Mouse (Mus musculus) MEL (cell line): Measurements from ENCODE around the gene Anapc13. TPM values are rescaled to one million over a fixed set of nuclear protein-coding genes. Genes with fewer than 3 reads are reported as not detected.

ENCODE experiments used
- DNase-seq: peaks from one replicate; pipeline ENCODE4 v3.0.0; 2011; ENCODE audit warnings: low read depth, low spot score
- H3K27ac ChIP-seq: 2 replicates; pipeline ENCODE4 v1.5.1; 2012; ENCODE audit warnings: low read depth, mild to moderate bottlenecking, control low read depth, low read length, moderate library complexity; ENCODE audit not compliant: control insufficient read depth
- H3K27me3 ChIP-seq, 2 experiments: fragments of 150-350 bp in 1 of 2; sonication (generic) in 1 of 2; 2 replicates each; pipeline ENCODE4 v1.6.1; 2012; ENCODE audit warnings: low read length in 2 of 2, mild to moderate bottlenecking in 2 of 2, improper control_type of control experiment in 1 of 2, moderate library complexity in 1 of 2; ENCODE audit not compliant: insufficient read depth in 2 of 2, control insufficient read depth in 1 of 2
- H3K36me3 ChIP-seq, 2 experiments: 2 replicates each; pipeline ENCODE4 v1.6.1; 2012 to 2014; ENCODE audit warnings: low read length in 2 of 2, improper control_type of control experiment in 1 of 2, inconsistent platforms in 1 of 2, mild to moderate bottlenecking in 1 of 2; ENCODE audit not compliant: insufficient read depth in 2 of 2, control insufficient read depth in 1 of 2
- H3K4me1 ChIP-seq, 2 experiments: fragments of 150-350 bp in 1 of 2; sonication (generic) in 1 of 2; 2 replicates each; pipeline ENCODE4 v1.6.1; 2012; ENCODE audit warnings: low read length in 2 of 2, improper control_type of control experiment in 1 of 2, mild to moderate bottlenecking in 1 of 2; ENCODE audit not compliant: insufficient read depth in 2 of 2, control insufficient read depth in 1 of 2
- H3K4me3 ChIP-seq, 2 experiments: fragments of 150-350 bp in 1 of 2; sonication (generic) in 1 of 2; 2 replicates each; pipeline ENCODE4 v1.5.1; 2012; ENCODE audit warnings: low read depth in 2 of 2, low read length in 2 of 2, mild to moderate bottlenecking in 2 of 2, moderate library complexity in 2 of 2, control low read depth in 1 of 2, improper control_type of control experiment in 1 of 2; ENCODE audit not compliant: control insufficient read depth in 1 of 2, insufficient read depth in 1 of 2
- H3K79me2 ChIP-seq: 2 replicates; pipeline ENCODE4 v1.6.1; 2012; ENCODE audit warnings: mild to moderate bottlenecking, low read length, moderate library complexity; ENCODE audit not compliant: control insufficient read depth, poor library complexity, insufficient read depth
- H3K9ac ChIP-seq: 2 replicates; pipeline ENCODE4 v1.6.1; 2012; ENCODE audit warnings: low read depth, mild to moderate bottlenecking, control low read depth, low read length, moderate library complexity; ENCODE audit not compliant: control insufficient read depth, poor library complexity, severe bottlenecking
- H3K9me3 ChIP-seq: fragments of 150-350 bp; sonication (generic); replicated peaks from 2 replicates; pipeline ENCODE4 v1.6.1; 2012; ENCODE audit warnings: mild to moderate bottlenecking, low read length, improper control_type of control experiment, moderate library complexity; ENCODE audit not compliant: insufficient read depth
- BHLHE40 ChIP-seq: IDR thresholded peaks from 2 replicates; pipeline ENCODE4 v1.6.1; 2012; ENCODE audit warnings: low read depth, mild to moderate bottlenecking, inconsistent platforms, low read length, improper control_type of control experiment, borderline replicate concordance
- CHD1 ChIP-seq: IDR thresholded peaks from 2 replicates; pipeline ENCODE4 v1.6.1; 2012; ENCODE audit warnings: low read depth, mild to moderate bottlenecking, inconsistent platforms, low read length, improper control_type of control experiment
- CHD2 ChIP-seq: IDR thresholded peaks from 2 replicates; pipeline ENCODE4 v1.6.1; 2011; ENCODE audit warnings: low read length, improper control_type of control experiment
- E2F4 ChIP-seq: IDR thresholded peaks from 2 replicates; pipeline ENCODE4 v1.6.1; 2011; ENCODE audit warnings: low read depth, low read length, improper control_type of control experiment, borderline replicate concordance
- ETS1 ChIP-seq: IDR thresholded peaks from 2 replicates; pipeline ENCODE4 v1.6.1; 2012; ENCODE audit warnings: low read depth, mild to moderate bottlenecking, inconsistent platforms, low read length, improper control_type of control experiment, moderate library complexity
- GABPA ChIP-seq: IDR thresholded peaks from 2 replicates; pipeline ENCODE4 v1.6.1; 2012; ENCODE audit warnings: low read depth, mild to moderate bottlenecking, inconsistent platforms, low read length, improper control_type of control experiment, moderate library complexity
- HCFC1 ChIP-seq: IDR thresholded peaks from 2 replicates; pipeline ENCODE4 v1.6.1; 2012; ENCODE audit warnings: low read depth, mild to moderate bottlenecking, inconsistent platforms, low read length, improper control_type of control experiment, moderate library complexity
- MAFK ChIP-seq: IDR thresholded peaks from 2 replicates; pipeline ENCODE4 v1.6.1; 2011; ENCODE audit warnings: low read depth, mild to moderate bottlenecking, low read length, improper control_type of control experiment, borderline replicate concordance
- MAZ ChIP-seq: IDR thresholded peaks from 2 replicates; pipeline ENCODE4 v1.6.1; 2012; ENCODE audit warnings: low read depth, mild to moderate bottlenecking, inconsistent platforms, low read length, improper control_type of control experiment
- MEF2A ChIP-seq: IDR thresholded peaks from 2 replicates; pipeline ENCODE4 v1.6.1; 2014; ENCODE audit warnings: low read depth, mild to moderate bottlenecking, inconsistent platforms, low read length, improper control_type of control experiment; ENCODE audit not compliant: poor library complexity, insufficient replicate concordance, severe bottlenecking; ENCODE audit errors: extremely low read depth
- MYC ChIP-seq: IDR thresholded peaks from 2 replicates; pipeline ENCODE4 v1.6.1; 2011; ENCODE audit warnings: low read depth, mild to moderate bottlenecking, low read length, improper control_type of control experiment, moderate library complexity
- NELFE ChIP-seq: IDR thresholded peaks from 2 replicates; pipeline ENCODE4 v1.6.1; 2011; ENCODE audit warnings: low read depth, low read length, improper control_type of control experiment
- NRF1 ChIP-seq: IDR thresholded peaks from 2 replicates; pipeline ENCODE4 v1.6.1; 2014; ENCODE audit warnings: low read depth, mild to moderate bottlenecking, inconsistent platforms, low read length, improper control_type of control experiment, moderate library complexity; ENCODE audit not compliant: poor library complexity, insufficient read depth, severe bottlenecking
- POLR2A ChIP-seq, 2 experiments: IDR thresholded peaks; 2 replicates each; pipeline ENCODE4 v1.6.1; 2011 to 2012; ENCODE audit warnings: low read length in 2 of 2, mild to moderate bottlenecking in 2 of 2, control low read depth in 1 of 2, improper control_type of control experiment in 1 of 2, low read depth in 1 of 2, moderate library complexity in 1 of 2; ENCODE audit not compliant: control insufficient read depth in 1 of 2, insufficient read depth in 1 of 2, poor library complexity in 1 of 2
- POLR2AphosphoS2 ChIP-seq: IDR thresholded peaks from 2 replicates; pipeline ENCODE4 v1.6.1; 2011; ENCODE audit warnings: low read length, improper control_type of control experiment
- POLR2AphosphoS5 ChIP-seq: IDR thresholded peaks from 2 replicates; pipeline ENCODE4 v1.6.1; 2012; ENCODE audit warnings: low read depth, borderline replicate concordance, mild to moderate bottlenecking, inconsistent platforms, low read length, moderate library complexity, mixed read lengths
- RCOR1 ChIP-seq: IDR thresholded peaks from 2 replicates; pipeline ENCODE4 v1.6.1; 2012; ENCODE audit warnings: low read depth, mild to moderate bottlenecking, inconsistent platforms, low read length, improper control_type of control experiment
- SMC3 ChIP-seq: IDR thresholded peaks from 2 replicates; pipeline ENCODE4 v1.6.1; 2011; ENCODE audit warnings: low read depth, low read length, improper control_type of control experiment
- TAL1 ChIP-seq: IDR thresholded peaks from 2 replicates; pipeline ENCODE4 v1.6.1; 2012; ENCODE audit warnings: mild to moderate bottlenecking, inconsistent platforms, low read length, moderate library complexity, mixed read lengths
- TBP ChIP-seq: IDR thresholded peaks from 2 replicates; pipeline ENCODE4 v1.8.0; 2011; ENCODE audit warnings: low read depth, low read length, improper control_type of control experiment
- TCF12 ChIP-seq: IDR thresholded peaks from 2 replicates; pipeline ENCODE4 v1.6.1; 2014; ENCODE audit warnings: low read depth, mild to moderate bottlenecking, inconsistent platforms, low read length, improper control_type of control experiment, moderate library complexity
- USF1 ChIP-seq: IDR thresholded peaks from 2 replicates; pipeline ENCODE4 v1.6.1; 2014; ENCODE audit warnings: low read depth, mild to moderate bottlenecking, inconsistent platforms, low read length, improper control_type of control experiment, moderate library complexity
- USF2 ChIP-seq, 2 experiments: IDR thresholded peaks; 2 replicates each; pipeline ENCODE4 v1.6.1; 2011 to 2012; ENCODE audit warnings: improper control_type of control experiment in 2 of 2, low read length in 2 of 2, borderline replicate concordance in 1 of 2, inconsistent platforms in 1 of 2, low read depth in 1 of 2, mild to moderate bottlenecking in 1 of 2; ENCODE audit not compliant: insufficient read depth in 1 of 2
- ZC3H11A ChIP-seq: IDR thresholded peaks from 2 replicates; pipeline ENCODE4 v1.6.1; 2012; ENCODE audit warnings: low read depth, mild to moderate bottlenecking, inconsistent platforms, low read length, improper control_type of control experiment
- ZKSCAN1 ChIP-seq: IDR thresholded peaks from 2 replicates; pipeline ENCODE4 v1.6.1; 2012; ENCODE audit warnings: low read depth, mild to moderate bottlenecking, inconsistent platforms, low read length, improper control_type of control experiment, moderate library complexity
- polyA plus RNA-seq, 2 experiments: library from polyadenylated mRNA; stranded (reverse) in 1 of 2; unstranded in 1 of 2; fragments of >175 nt in 1 of 2; fragments of >200 nt in 1 of 2; gene quantifications; 2 replicates each; pipeline versions ENCODE4 v1.2.1 to v1.2.4; 2012; ENCODE audit warnings: low replicate concordance in 2 of 2, low read depth in 1 of 2; ENCODE audit not compliant: insufficient read length in 2 of 2, insufficient read depth in 1 of 2, missing spikeins in 1 of 2
- total RNA-seq: library from RNA; depleted of rRNA; stranded (reverse); fragments of 300-350 nt; gene quantifications from 2 replicates; pipeline ENCODE4 v1.2.3, GENCODE M21; 2012

Gene Anapc13
- total and polyA plus RNA-seq, 3 experiments = 89.9 to 113 TPM; not detected in 1

DNA sequence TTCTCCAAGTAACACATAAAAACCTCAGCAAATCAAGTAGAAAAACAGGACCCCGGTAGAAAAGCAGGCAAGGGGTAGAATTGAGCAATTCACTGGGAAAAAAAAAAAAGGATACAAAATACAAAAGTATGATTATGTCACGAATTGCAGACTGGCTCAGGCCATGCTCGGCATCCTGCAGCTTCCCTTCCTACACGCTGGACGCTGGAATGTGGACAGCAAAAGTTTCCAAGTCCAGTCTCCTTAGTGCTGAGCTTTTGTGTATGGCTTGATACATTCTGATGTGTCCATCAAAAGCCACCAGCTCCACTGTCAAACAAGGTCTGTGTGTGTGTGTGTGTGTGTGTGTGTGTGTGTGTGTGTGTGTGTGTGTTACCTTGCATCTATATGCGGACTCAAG is 15.4 kb downstream of the Anapc13 start:
- TF ChIP-seq HCFC1 = no peak
- no peak for TF ChIP-seq CHD2
- no peak for TF ChIP-seq USF2 (IDR thresholded peaks at IDR 0.05; ENCODE audit: borderline replicate concordance in 1 of 2, insufficient read depth in 1 of 2, low read depth in 1 of 2, low read length in 2 of 2)
- no peak for TF ChIP-seq POLR2A (IDR thresholded peaks at IDR 0.05; ENCODE audit: control insufficient read depth in 1 of 2, insufficient read depth in 1 of 2, low read depth in 1 of 2, low read length in 2 of 2, poor library complexity in 1 of 2)
- no peak for TF ChIP-seq GABPA
- TF ChIP-seq BHLHE40 = no peak
- no peak for TF ChIP-seq CHD1
- TF ChIP-seq MAZ = no peak
- no peak for TF ChIP-seq MYC
- TF ChIP-seq POLR2AphosphoS5 = no peak
- TF ChIP-seq NRF1 = no peak
- no peak for TF ChIP-seq MAFK

DNA sequence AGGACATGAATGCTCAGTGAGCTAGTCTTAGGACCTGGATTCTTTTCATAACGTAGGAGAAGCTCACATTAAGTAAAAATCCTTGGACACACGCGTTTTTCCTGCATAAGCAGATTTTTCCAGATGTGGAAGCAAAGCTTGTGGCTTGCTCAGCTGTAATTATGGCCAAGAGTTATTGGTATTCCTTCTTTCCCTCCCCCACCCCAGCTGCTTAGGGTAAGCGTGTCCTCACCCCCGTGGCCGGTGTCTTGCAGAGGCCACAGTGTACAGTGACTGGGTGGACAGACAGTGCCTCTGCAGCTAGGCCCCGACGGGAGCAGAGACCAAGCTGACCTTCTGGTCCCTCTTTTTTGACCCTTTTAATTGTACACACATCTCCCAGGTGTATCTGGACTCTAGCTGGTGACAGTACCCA is 17.0 kb downstream of the Anapc13 start:
- H3K79me2 ChIP-seq = no peaks in the 10 kb centered on the region
- no peak overlapping the region for H3K4me3 ChIP-seq
- H3K36me3 ChIP-seq = no peaks in the 10 kb centered on the region; a peak in 1 of 4 replicates
- no peak for TF ChIP-seq MAFK
- no peak for TF ChIP-seq MEF2A
- TF ChIP-seq TAL1 = no peak
- no peak for TF ChIP-seq USF1
- TF ChIP-seq NRF1 = no peak
- no peak for TF ChIP-seq ETS1
- no peak for TF ChIP-seq ZC3H11A
- no peak for TF ChIP-seq TBP
- TF ChIP-seq POLR2A (IDR thresholded peaks at IDR 0.05; ENCODE audit: control insufficient read depth in 1 of 2, insufficient read depth in 1 of 2, low read depth in 1 of 2, low read length in 2 of 2, poor library complexity in 1 of 2) = no peak
- no peak for TF ChIP-seq CHD2
- TF ChIP-seq ZKSCAN1 = no peak
- no peak for TF ChIP-seq TCF12
- no peak for TF ChIP-seq POLR2AphosphoS2
- no peak for TF ChIP-seq RCOR1
- TF ChIP-seq CHD1 = no peak
- no peak for TF ChIP-seq NELFE
- no peak for TF ChIP-seq USF2 (IDR thresholded peaks at IDR 0.05; ENCODE audit: borderline replicate concordance in 1 of 2, insufficient read depth in 1 of 2, low read depth in 1 of 2, low read length in 2 of 2)
- TF ChIP-seq SMC3 = no peak
- TF ChIP-seq E2F4 = no peak
- no peaks in the 10 kb centered on the region; a peak in 1 of 4 replicates for H3K4me1 ChIP-seq
- no peaks in the 10 kb centered on the region for H3K9me3 ChIP-seq
- no peaks in the 10 kb centered on the region for H3K27me3 ChIP-seq
- DNase-seq = no peak
- no peak overlapping the region for H3K9ac ChIP-seq
- no peak overlapping the region for H3K27ac ChIP-seq

More for the DNA sequence above, 15.4 kb downstream of the Anapc13 start:
- no peak for DNase-seq
- H3K27me3 ChIP-seq = no peaks in the 10 kb centered on the region
- no peak overlapping the region for H3K27ac ChIP-seq
- H3K9ac ChIP-seq = no peak overlapping the region
- H3K4me1 ChIP-seq = peaks cover 0 to 2% of the 10 kb centered on the region in 2 experiments; a peak in 2 of 4 replicates
- H3K79me2 ChIP-seq = no peaks in the 10 kb centered on the region
- H3K9me3 ChIP-seq = no peaks in the 10 kb centered on the region
- H3K36me3 ChIP-seq = no peaks in the 10 kb centered on the region; a peak in 1 of 4 replicates
- no peak overlapping the region for H3K4me3 ChIP-seq
